Mouse (Mus musculus) erythroblast, embryonic 14.5 days (primary cell): ENCODE data around the gene Gm26661.

Source experiments
- GATA1 ChIP-seq: IDR thresholded peaks from 2 replicates; pipeline ENCODE4 v1.6.1; 2012; ENCODE audit warnings: low read length, inconsistent platforms, mixed read lengths
- TAL1 ChIP-seq: IDR thresholded peaks from 3 replicates; pipeline ENCODE4 v1.6.1; 2012; ENCODE audit warnings: low read length, inconsistent platforms, mixed read lengths

DNA sequence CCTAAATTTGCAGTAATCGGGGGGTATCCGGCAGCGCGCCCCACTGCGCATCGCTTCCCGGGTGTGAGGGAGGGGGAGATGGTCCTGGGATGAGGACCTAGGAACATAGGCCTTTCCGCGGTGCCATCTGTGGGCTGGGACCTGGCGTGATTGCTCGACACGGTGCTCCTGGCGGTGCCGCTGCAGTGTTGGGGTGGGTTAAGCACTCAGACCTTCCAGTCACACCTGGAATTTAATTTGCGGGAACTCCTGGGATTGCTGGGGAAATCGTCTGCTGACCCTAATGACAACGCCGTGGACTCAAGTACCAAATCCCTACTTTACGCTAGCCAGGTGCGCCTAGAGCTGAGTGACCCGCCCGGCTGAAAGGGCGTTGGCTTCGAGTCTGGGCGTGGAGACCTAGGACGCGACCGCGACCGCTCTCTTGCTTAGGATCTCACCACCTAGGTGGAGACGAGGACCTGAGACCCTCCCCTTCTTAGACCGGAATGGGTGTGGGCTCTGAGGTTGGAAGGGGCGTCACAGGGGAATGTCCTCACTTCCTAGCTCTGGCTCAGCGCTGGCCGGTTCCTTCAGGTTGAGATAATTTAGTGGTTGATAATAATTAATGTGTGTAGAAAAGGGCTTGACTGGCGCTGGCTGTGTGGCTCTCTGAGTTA is 27.2 kb downstream of the Gm26661 start:
- TF ChIP-seq GATA1 (no peak), TAL1 (no peak)
